Mouse (Mus musculus) ES-Bruce4 (cell line): ENCODE data around the gene Cers1. TPM values are rescaled to one million over a fixed set of nuclear protein-coding genes. Genes with fewer than 3 reads are reported as not detected.

ENCODE experiments used
- H3K27ac ChIP-seq: 2 replicates; pipeline ENCODE4 v1.5.1; 2012; ENCODE audit warnings: low read length, inconsistent platforms; ENCODE audit not compliant: insufficient read depth
- H3K27me3 ChIP-seq: 2 replicates; pipeline ENCODE4 v1.6.1; 2012; ENCODE audit warnings: mild to moderate bottlenecking, low read length, inconsistent platforms; ENCODE audit not compliant: control insufficient read depth, poor library complexity, insufficient read depth, severe bottlenecking
- H3K36me3 ChIP-seq: 2 replicates; pipeline ENCODE4 v1.6.1; 2012; ENCODE audit warnings: inconsistent platforms, mild to moderate bottlenecking, low read length, moderate library complexity; ENCODE audit not compliant: control insufficient read depth, poor library complexity, insufficient read depth, severe bottlenecking
- H3K4me1 ChIP-seq: one replicate; pipeline ENCODE4 v1.8.1; 2011; ENCODE audit warnings: low read length; ENCODE audit not compliant: control insufficient read depth, insufficient read depth
- H3K4me3 ChIP-seq: 2 replicates; pipeline ENCODE4 v1.5.1; 2011; ENCODE audit warnings: low read depth, mild to moderate bottlenecking, low read length
- H3K9ac ChIP-seq: 2 replicates; pipeline ENCODE4 v1.6.1; 2012; ENCODE audit warnings: low read depth, mild to moderate bottlenecking, inconsistent platforms; ENCODE audit not compliant: poor library complexity, severe bottlenecking
- H3K9me3 ChIP-seq: replicated peaks from 2 replicates; pipeline ENCODE4 v1.6.1; 2012; ENCODE audit warnings: mild to moderate bottlenecking, low read length, inconsistent platforms; ENCODE audit not compliant: control insufficient read depth, poor library complexity, insufficient read depth, severe bottlenecking
- CTCF ChIP-seq: IDR thresholded peaks from one replicate; pipeline ENCODE4 v1.8.1; 2011; ENCODE audit warnings: low read depth, low read length
- EP300 ChIP-seq: IDR thresholded peaks from 2 replicates; pipeline ENCODE4 v1.6.1; 2011; ENCODE audit warnings: low read depth, low read length; ENCODE audit not compliant: insufficient read depth
- POLR2A ChIP-seq: IDR thresholded peaks from one replicate; pipeline ENCODE4 v1.8.1; 2011; ENCODE audit warnings: low read length; ENCODE audit not compliant: insufficient read depth
- polyA plus RNA-seq: library from polyadenylated mRNA; stranded (reverse); fragments of >200 nt; gene quantifications from 2 replicates; pipeline ENCODE4 v1.2.4, GENCODE M21; 2011; ENCODE audit warnings: low read depth; ENCODE audit not compliant: missing spikeins, insufficient read depth, insufficient read length

The Cers1 gene
- polyA plus RNA-seq, 1 experiment, result 3.4 TPM

DNA sequence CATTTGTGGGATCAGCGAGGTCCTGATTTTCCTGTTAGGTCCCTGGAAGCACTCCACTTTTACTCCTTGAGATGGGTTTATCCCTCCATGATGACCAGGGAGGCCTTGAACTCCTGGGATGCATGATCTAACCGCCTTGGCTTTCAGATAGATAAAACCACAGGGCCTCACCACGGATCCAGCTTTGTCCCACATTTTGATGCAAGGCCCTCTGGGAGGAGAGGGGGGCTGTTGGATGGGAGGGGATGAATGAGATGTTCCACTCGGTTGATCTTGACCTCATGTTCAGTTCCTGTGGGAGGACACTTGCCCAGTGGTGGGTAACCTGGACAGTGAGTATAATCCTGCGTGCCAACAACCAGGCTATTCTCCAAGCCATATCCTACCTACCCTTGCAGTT lies 31.2 kb upstream of the Cers1 start:
- H3K4me3 ChIP-seq, result no peak overlapping the region
- H3K27me3 ChIP-seq, result no peaks in the 10 kb centered on the region
- H3K27ac ChIP-seq, result no peak overlapping the region
- TF ChIP-seq CTCF, result no peak
- TF ChIP-seq POLR2A, result no peak
- no peak for TF ChIP-seq EP300
- H3K9me3 ChIP-seq, result peaks cover 6% of the 10 kb centered on the region; the same call in 1 of the 2 replicates
- no peak overlapping the region for H3K9ac ChIP-seq
- H3K4me1 ChIP-seq, result peaks cover 2% of the 10 kb centered on the region
- H3K36me3 ChIP-seq, result peaks cover 26% of the 10 kb centered on the region

DNA sequence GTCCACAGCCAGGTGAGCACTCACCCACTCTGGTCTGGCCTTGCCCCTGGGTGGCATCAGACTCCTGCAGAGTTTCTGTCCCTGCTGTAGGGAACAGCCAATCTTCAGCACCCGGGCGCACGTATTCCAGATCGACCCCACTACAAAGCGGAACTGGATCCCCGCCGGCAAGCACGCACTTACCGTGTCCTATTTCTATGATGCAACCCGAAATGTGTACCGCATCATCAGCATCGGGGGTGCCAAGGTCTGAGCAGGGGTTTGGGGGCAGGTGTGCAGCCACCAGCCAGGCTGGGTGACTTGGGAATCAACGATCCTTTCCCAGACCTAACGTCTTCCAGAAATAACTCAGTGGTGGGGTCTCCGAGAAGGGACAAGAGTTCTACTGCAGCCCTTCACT lies 30.3 kb upstream of the Cers1 start:
- Histone ChIP-seq H3K27ac (no peak overlapping the region), H3K4me3 (no peak overlapping the region), H3K9ac (no peak overlapping the region), H3K36me3 (peaks cover 33% of the 10 kb centered on the region), H3K4me1 (peaks cover 2% of the 10 kb centered on the region), H3K27me3 (no peaks in the 10 kb centered on the region), H3K9me3 (peaks cover 6% of the 10 kb centered on the region; the same call in 1 of the 2 replicates)
- TF ChIP-seq EP300 (no peak), POLR2A (no peak), CTCF (no peak)

DNA sequence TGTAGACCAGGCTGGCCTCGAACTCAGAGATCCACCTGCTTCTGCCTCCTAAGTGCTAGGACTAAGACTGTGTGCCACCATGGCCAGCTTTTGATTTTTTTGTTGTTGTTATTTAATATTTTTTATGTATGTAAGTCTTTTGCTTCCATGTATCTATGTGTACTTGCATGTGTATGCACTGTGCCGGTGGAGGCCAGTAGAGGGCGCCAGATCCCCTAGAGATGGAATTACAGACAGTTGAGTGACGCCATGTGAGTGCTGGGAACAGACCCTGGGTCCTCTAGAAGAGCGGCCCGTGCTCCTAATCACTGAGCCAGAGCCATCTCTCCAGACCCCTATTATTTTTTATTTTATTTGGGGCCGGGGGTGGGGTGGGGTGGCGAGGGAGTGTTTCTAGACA lies 28.8 kb upstream of the Cers1 start:
- Histone ChIP-seq H3K27me3 (no peaks in the 10 kb centered on the region), H3K4me1 (no peaks in the 10 kb centered on the region), H3K9me3 (peaks cover 6% of the 10 kb centered on the region; the same call in 1 of the 2 replicates), H3K4me3 (no peak overlapping the region), H3K27ac (no peak overlapping the region), H3K9ac (no peak overlapping the region), H3K36me3 (peaks cover 48% of the 10 kb centered on the region)
- TF ChIP-seq EP300 (no peak), CTCF (peak; percentile 69), POLR2A (no peak)

DNA sequence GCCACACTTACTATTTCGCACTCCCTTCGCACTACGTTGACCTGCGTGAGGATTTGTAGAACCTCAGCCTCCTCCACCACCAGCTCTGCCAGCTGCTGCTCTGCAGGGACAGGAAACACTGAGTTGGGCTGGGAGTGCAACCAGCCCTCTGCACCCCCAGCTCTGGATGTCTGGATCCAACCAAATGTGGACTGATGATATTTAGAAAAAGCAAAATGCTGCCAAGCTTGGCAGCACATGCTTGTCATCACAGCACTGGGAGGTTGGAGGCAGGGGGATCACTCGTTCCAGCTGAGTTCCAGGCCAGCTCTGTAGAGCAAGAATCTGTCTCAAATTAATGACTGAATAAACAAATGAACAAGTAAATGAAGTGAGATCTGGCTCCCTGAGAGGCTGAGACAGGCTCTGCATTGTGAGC lies 21.6 kb upstream of the Cers1 start:
- Histone ChIP-seq H3K36me3 (peaks cover 63% of the 10 kb centered on the region), H3K9ac (no peak overlapping the region), H3K9me3 (no peaks in the 10 kb centered on the region), H3K4me3 (no peak overlapping the region), H3K27ac (no peak overlapping the region; the same call in 1 of the 2 replicates), H3K4me1 (no peaks in the 10 kb centered on the region), H3K27me3 (no peaks in the 10 kb centered on the region)
- no peak for TF ChIP-seq CTCF
- no peak for TF ChIP-seq EP300
- no peak for TF ChIP-seq POLR2A

DNA sequence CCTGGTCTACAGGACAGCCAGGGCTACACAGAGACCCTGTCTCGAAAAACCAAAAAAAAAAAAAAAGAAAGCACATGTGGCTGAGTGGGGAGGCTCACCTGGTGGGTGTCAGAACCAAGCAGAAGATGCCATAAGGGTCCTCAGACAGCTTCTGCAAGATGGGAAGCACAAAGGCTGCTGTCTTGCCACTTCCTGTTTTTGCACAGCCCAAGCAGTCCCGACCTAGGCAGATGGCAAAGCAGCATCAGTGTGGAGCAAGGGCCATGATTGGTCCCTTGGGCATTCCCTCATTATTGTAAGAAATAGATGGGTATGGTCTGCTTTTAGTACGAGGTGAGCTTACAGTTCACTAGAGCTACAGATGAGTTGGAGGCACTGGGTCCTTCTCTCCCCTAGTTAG lies 14.7 kb upstream of the Cers1 start:
- Histone ChIP-seq H3K4me1 (no peaks in the 10 kb centered on the region), H3K9me3 (no peaks in the 10 kb centered on the region), H3K27ac (no peak overlapping the region), H3K27me3 (no peaks in the 10 kb centered on the region), H3K4me3 (no peak overlapping the region), H3K9ac (no peak overlapping the region), H3K36me3 (peaks cover 21% of the 10 kb centered on the region)
- no peak for TF ChIP-seq POLR2A
- TF ChIP-seq EP300, result no peak
- no peak for TF ChIP-seq CTCF

DNA sequence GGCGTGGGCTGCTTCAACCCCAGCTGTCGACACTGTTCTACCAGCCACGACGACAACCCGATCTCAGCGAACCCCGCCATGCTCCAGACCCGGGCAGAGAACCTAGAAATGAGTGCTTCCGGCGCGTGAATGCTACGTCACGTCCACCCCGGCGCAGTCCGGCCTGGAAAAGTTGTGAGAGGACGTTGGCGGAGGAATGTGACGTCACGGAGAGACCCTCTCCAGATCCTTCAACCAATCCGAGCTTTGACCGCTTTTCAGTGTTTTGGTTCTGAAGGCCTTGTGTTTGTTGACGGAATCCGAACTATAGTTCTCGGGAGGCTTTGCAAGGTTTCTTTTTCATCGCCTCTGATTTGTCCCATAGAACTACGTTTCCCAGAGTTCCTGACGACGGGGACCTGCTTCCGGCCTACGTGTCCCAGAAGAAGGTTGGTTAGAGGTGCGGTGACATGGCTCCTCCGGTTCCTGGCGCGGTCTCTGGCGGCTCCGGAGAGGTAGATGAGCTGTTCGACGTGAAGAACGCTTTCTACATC lies 13.2 kb upstream of the Cers1 start, which contains the start of the genes Ddx49 and Cope:
Ddx49 (minus strand) TSS at position 132 of the 533 bp plus-strand sequence.
Cope (plus strand) TSS at position 161 of the 533 bp plus-strand sequence.
- Histone ChIP-seq H3K4me1 (no peaks in the 10 kb centered on the region), H3K9ac (peak within 1 kb of the TSS; percentile 64), H3K27ac (peak within 1 kb of the TSS; percentile 22; the same call in 1 of the 2 replicates), H3K36me3 (peaks cover 7% of the 10 kb centered on the region; the same call in 1 of the 2 replicates), H3K4me3 (peak within 1 kb of the TSS; percentile 94), H3K27me3 (no peaks in the 10 kb centered on the region), H3K9me3 (no peaks in the 10 kb centered on the region)
- no peak for TF ChIP-seq EP300
- no peak for TF ChIP-seq POLR2A
- no peak for TF ChIP-seq CTCF
